Mouse (Mus musculus): ENCODE measurements at regions not wholly inside any gene's neighbourhood (a gene's known extent, or its start where the extent isn't known, plus 50 kb on each side); places are given as distances from the start of the nearest gene placed in this dataset.
A peak's percentile ranks its signal among the peaks of the same experiment; 100 is the strongest.

DNA sequence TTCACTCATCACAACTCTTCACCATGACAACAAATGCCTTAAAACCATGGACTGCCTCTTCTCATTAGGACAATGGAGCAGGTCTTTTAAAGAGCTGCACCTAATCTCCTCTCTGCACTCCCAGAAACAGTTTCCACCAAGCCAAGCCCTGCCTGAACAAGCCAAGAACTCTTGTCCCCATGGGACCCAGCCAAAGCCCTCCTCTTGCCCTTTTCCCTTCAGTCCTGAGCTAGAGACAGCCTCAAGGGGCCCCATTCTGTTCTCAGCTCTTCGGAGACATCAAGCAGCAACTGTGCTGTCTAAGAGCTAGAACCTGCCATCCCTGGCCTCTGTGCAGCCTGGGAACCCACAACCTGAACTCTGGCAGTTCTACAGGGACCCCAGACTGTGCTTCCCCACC is 345.0 kb upstream of the Irak1bp1 start:
- ATAC-seq (ENCODE audit: low FRiP score, low read depth), result no peak
- Histone ChIP-seq H3K4me2 (replicated peaks) (no peak overlapping the region), H3K4me1 (no peaks in the 10 kb centered on the region), H3K27me3 (replicated peaks) (no peaks in the 10 kb centered on the region), H3K27ac (no peak overlapping the region), H3K9me3 (no peaks in the 10 kb centered on the region), H3K36me3 (no peaks in the 10 kb centered on the region), H3K9ac (no peak overlapping the region), H3K4me3 (no peak overlapping the region)
- WGBS, result 87% methylated on average over 1 of the region's 1 CpGs

DNA sequence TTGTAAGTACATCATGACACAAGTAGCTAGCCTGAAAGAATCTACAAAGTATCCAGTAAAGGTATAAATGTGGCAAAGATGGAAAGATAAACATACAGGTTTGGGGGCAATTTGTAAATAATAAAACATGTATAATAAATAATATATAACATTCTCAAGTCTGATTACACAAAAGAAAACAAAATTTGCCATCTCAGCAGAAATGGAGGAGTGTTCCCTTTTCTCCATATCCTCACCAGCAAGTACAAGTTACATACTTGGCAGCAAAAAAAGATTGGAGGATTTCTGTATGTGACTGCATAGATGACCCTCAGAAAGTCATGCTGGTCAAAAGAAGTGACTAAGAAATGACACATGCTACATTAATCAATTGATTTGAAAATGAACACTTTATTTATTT is 335.9 kb upstream of the Irak1bp1 start:
- Histone ChIP-seq H3K36me3 (no peaks in the 10 kb centered on the region), H3K4me2 (replicated peaks) (no peak overlapping the region), H3K27me3 (replicated peaks) (no peaks in the 10 kb centered on the region), H3K9ac (no peak overlapping the region), H3K27ac (no peak overlapping the region), H3K4me3 (no peak overlapping the region), H3K9me3 (no peaks in the 10 kb centered on the region), H3K4me1 (no peaks in the 10 kb centered on the region)
- no peak for ATAC-seq (ENCODE audit: low FRiP score, low read depth)

DNA sequence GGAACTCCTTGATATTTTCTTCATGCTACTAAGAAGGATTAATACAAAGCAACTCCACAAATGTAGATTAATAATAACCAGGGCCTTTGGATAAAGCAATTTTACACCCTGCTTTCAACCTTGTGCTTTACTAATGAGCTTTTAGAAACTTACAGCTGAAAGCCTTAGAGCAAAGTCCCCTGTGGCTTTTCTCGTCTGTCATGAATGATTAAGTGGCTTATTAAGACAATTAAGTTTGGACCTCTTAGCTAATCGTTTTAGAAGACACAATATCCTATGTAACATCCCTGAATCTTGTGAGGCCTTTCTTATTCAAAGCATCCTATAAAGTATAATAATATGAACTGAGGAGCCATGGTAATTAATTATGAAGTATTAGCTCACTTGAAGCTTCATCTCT is 319.3 kb upstream of the Irak1bp1 start:
- H3K36me3 ChIP-seq, result no peaks in the 10 kb centered on the region
- 50% methylated on average over 2 of the region's 2 CpGs for WGBS
- H3K4me1 ChIP-seq, result no peaks in the 10 kb centered on the region
- H3K4me3 ChIP-seq, result no peak overlapping the region
- H3K9me3 ChIP-seq, result no peaks in the 10 kb centered on the region
- H3K9ac ChIP-seq, result no peak overlapping the region
- no peak for ATAC-seq (ENCODE audit: low FRiP score, low read depth)
- no peak overlapping the region for H3K27ac ChIP-seq
- H3K27me3 ChIP-seq (replicated peaks), result no peaks in the 10 kb centered on the region
- H3K4me2 ChIP-seq (replicated peaks), result no peak overlapping the region

GRCm38 (mm10) chr9:82518993-82519392 is 310.3 kb upstream of the Irak1bp1 start:
- H3K27me3 ChIP-seq (replicated peaks), result no peaks in the 10 kb centered on the region
- 24% methylated on average over 1 of the region's 1 CpGs for WGBS

DNA sequence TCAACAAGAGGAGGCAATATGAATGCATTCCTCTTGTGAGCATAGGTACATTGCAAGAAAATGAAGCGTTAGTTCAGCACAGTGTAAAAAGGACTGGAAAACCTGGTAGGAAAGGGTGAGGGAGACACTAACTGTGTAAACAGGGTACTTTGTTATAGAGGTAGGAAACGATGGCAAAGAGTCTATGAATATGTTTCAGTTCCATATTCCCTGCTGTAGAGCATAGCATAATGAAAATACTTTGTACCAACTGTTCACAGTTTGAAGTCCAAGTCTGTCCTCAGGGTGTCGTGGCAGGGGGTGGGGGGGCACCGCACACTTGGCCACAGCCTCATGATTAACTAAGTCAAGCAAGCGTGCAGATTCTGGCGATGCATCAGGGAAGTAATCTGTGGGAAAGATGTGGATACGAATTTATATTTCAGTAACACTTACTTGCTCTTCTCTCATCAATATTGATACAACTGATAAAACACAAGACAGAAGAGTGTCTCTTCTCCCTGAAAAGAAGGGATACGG is 301.4 kb upstream of the Irak1bp1 start:
- H3K9me3 ChIP-seq, result no peaks in the 10 kb centered on the region
- 80% methylated on average over 8 of the region's 8 CpGs for WGBS

More at GRCm38 (mm10) chr9:82518993-82519392, 310.3 kb upstream of the Irak1bp1 start:
- no peak for ATAC-seq (ENCODE audit: low FRiP score, low read depth)
- no peaks in the 10 kb centered on the region for H3K36me3 ChIP-seq
- H3K27ac ChIP-seq, result no peak overlapping the region
- H3K4me1 ChIP-seq, result no peaks in the 10 kb centered on the region
- no peak overlapping the region for H3K4me2 ChIP-seq (replicated peaks)
- no peak overlapping the region for H3K4me3 ChIP-seq
- H3K9me3 ChIP-seq, result no peaks in the 10 kb centered on the region
- no peak overlapping the region for H3K9ac ChIP-seq

DNA sequence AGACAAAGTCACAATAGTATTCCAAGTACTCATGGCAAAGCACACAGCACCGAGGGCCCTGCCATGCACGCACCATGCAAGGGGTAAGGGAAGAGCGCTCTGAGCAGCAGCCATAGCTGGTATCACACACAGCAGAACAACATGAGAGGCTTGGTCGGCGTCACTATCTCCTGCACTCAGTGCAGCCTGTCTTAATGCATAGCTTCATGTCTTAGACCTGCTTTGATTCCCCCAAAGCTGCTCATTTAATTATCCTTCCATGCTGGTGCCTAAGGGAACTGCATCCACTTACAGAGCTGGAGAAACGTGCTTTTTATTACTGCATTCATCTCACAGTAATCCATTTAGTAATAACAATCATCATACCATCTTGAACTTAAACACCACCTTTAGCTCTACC is 276.6 kb upstream of the Irak1bp1 start:
- WGBS, result 73% methylated on average over 6 of the region's 6 CpGs

More for the DNA sequence above, 301.4 kb upstream of the Irak1bp1 start:
- Histone ChIP-seq H3K4me2 (replicated peaks) (no peak overlapping the region), H3K27me3 (replicated peaks) (no peaks in the 10 kb centered on the region), H3K4me3 (no peak overlapping the region), H3K36me3 (no peaks in the 10 kb centered on the region), H3K27ac (no peak overlapping the region), H3K9ac (no peak overlapping the region), H3K4me1 (no peaks in the 10 kb centered on the region)
- ATAC-seq (ENCODE audit: low FRiP score, low read depth), result no peak

GRCm38 (mm10) chr9:82553213-82553612 is 276.1 kb upstream of the Irak1bp1 start:
- no peak overlapping the region for H3K4me3 ChIP-seq
- H3K9me3 ChIP-seq, result no peaks in the 10 kb centered on the region
- peak; percentile 60; the same call in 1 of the 2 replicates for ATAC-seq (ENCODE audit: low FRiP score, low read depth)
- no peaks in the 10 kb centered on the region for H3K27me3 ChIP-seq (replicated peaks)
- no peak overlapping the region for H3K27ac ChIP-seq
- no peaks in the 10 kb centered on the region for H3K4me1 ChIP-seq
- 27% methylated on average over 3 of the region's 3 CpGs for WGBS
- no peaks in the 10 kb centered on the region for H3K36me3 ChIP-seq
- no peak overlapping the region for H3K4me2 ChIP-seq (replicated peaks)
- H3K9ac ChIP-seq, result no peak overlapping the region

More for the DNA sequence above, 276.6 kb upstream of the Irak1bp1 start:
- no peaks in the 10 kb centered on the region for H3K36me3 ChIP-seq
- 0 out of 2 replicates have a peak, but pooled peaks have one; percentile 35 for ATAC-seq (ENCODE audit: low FRiP score, low read depth)
- H3K4me3 ChIP-seq, result no peak overlapping the region
- no peak overlapping the region for H3K9ac ChIP-seq
- H3K9me3 ChIP-seq, result no peaks in the 10 kb centered on the region
- H3K27me3 ChIP-seq (replicated peaks), result no peaks in the 10 kb centered on the region
- H3K27ac ChIP-seq, result no peak overlapping the region
- H3K4me2 ChIP-seq (replicated peaks), result no peak overlapping the region
- H3K4me1 ChIP-seq, result no peaks in the 10 kb centered on the region

DNA sequence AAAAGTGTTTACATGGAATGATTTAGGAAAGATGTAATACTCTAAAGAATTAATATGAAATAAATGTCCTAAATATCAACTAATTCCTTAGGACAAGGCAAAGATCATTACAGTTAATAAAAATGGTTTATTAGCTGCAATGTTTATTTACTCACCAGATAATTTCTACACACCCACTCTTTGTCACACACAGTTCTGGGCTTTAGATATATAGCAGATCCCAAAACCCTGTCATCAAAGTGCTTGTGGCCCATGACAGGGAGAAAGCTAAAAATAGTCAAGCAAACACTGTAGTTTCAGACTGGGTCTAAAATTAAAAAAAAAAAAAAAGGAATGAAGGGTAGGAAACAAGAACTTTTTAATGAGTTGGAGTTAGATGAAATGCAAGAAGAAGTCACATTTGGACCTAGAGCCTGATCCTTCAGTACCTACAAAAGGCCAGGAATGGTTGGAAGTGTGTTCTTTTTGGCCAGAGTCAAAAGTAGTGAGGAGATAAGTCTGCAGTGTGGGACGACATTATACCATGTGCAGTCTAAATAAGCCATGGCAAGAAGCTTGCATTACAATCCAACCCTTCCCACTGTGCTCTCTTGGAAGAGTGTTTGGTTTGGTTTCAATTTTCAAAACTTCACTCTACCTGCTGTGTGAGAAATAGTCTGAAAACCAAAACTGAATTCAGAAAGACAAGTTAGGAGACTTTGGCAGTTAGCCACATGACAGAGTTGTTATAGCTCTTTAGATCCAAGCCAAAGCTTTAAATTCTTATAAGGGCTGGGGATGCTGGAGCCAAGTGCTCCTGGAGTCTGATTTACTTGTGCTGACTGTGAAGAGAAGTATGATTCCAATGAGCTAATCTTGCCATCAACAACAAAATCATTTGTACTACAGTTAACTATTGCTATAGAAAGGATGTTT is 266.5 kb upstream of the Irak1bp1 start:
- WGBS, result 57% methylated on average over 1 of the region's 1 CpGs
- no peak for ATAC-seq (ENCODE audit: low FRiP score, low read depth)

GRCm38 (mm10) chr9:82581373-82582018 is 247.8 kb upstream of the Irak1bp1 start:
- H3K36me3 ChIP-seq, result no peaks in the 10 kb centered on the region
- H3K4me1 ChIP-seq, result no peaks in the 10 kb centered on the region
- 83% methylated on average over 4 of the region's 4 CpGs for WGBS
- H3K27ac ChIP-seq, result no peak overlapping the region
- no peaks in the 10 kb centered on the region for H3K27me3 ChIP-seq (replicated peaks)
- H3K9me3 ChIP-seq, result no peaks in the 10 kb centered on the region
- no peak overlapping the region for H3K9ac ChIP-seq
- ATAC-seq (ENCODE audit: low FRiP score, low read depth), result no peak
- no peak overlapping the region for H3K4me2 ChIP-seq (replicated peaks)
- no peak overlapping the region for H3K4me3 ChIP-seq

More for the DNA sequence above, 266.5 kb upstream of the Irak1bp1 start:
- Histone ChIP-seq H3K9ac (no peak overlapping the region), H3K4me2 (replicated peaks) (no peak overlapping the region), H3K4me3 (no peak overlapping the region), H3K4me1 (no peaks in the 10 kb centered on the region), H3K9me3 (no peaks in the 10 kb centered on the region), H3K27me3 (replicated peaks) (no peaks in the 10 kb centered on the region), H3K27ac (no peak overlapping the region), H3K36me3 (no peaks in the 10 kb centered on the region)

DNA sequence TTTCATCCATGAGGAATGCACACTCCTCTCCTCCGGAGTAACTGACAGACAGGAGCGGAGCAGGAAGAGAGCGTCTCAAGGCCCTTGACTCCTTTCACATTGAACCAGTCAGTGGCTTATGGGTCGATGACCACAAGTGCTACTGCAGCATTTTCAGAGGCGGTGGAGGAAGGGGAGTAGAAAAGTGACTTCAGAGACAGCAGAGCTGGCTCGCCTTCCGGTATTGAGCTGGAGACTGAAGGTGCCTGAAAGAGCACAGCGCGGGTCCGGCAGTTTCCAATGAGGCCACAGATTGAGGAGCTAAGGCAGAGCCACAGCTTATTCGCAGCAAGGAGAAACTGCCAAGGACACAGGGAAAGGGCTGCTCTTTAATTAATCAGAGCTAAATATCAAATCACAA is 220.2 kb upstream of the Irak1bp1 start:
- Histone ChIP-seq H3K9ac (no peak overlapping the region), H3K36me3 (no peaks in the 10 kb centered on the region), H3K4me1 (no peaks in the 10 kb centered on the region), H3K4me3 (no peak overlapping the region), H3K9me3 (no peaks in the 10 kb centered on the region), H3K27ac (no peak overlapping the region), H3K4me2 (replicated peaks) (no peak overlapping the region), H3K27me3 (replicated peaks) (no peaks in the 10 kb centered on the region)
- 79% methylated on average over 11 of the region's 11 CpGs for WGBS
- no peak for ATAC-seq (ENCODE audit: low FRiP score, low read depth)

DNA sequence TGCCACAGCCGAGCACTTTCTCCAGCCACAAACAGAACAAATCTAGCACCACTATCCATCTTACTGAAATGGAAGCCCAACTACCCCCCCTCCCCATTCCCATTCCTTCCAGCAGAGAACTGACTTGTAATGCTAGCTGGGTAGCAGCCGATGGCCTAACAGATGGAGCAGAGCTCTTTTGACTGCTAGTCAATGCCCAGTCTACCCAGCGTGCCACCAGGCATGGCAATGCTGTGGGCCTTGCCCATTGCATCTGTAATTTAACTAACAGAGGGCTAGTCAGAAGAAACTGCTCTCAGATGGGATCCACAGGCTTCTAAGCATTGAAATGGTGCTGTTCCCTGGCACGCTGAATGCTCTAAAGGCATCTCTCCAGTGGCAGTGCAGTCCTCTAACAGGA is 219.4 kb upstream of the Irak1bp1 start:
- no peak overlapping the region for H3K4me3 ChIP-seq
- no peaks in the 10 kb centered on the region for H3K27me3 ChIP-seq (replicated peaks)
- no peak overlapping the region for H3K4me2 ChIP-seq (replicated peaks)
- no peaks in the 10 kb centered on the region for H3K36me3 ChIP-seq
- 84% methylated on average over 4 of the region's 4 CpGs for WGBS
- no peak overlapping the region for H3K9ac ChIP-seq
- H3K9me3 ChIP-seq, result no peaks in the 10 kb centered on the region
- H3K4me1 ChIP-seq, result no peaks in the 10 kb centered on the region
- H3K27ac ChIP-seq, result no peak overlapping the region
- ATAC-seq (ENCODE audit: low FRiP score, low read depth), result no peak

DNA sequence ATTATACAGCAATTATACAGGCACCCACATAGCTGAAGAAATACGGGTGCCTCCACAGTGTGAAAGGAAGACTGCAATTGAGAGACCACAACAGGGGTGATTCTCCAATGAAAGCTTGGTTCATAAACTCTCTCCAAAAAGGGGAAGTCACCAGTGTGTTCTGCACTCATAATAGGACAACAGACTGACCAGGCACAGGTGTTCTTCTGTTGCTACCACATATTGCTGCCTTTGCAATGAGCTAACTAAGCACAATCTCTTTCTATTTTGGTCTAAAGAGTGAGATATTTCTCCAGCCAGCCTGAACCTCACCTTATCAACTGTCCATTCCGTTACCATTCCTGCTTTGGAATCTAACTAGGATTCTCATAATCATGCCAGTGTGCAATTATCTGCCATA is 216.8 kb upstream of the Irak1bp1 start:
- ATAC-seq (ENCODE audit: low FRiP score, low read depth), result no peak
- H3K27ac ChIP-seq, result no peak overlapping the region
- H3K4me3 ChIP-seq, result no peak overlapping the region
- H3K4me1 ChIP-seq, result no peaks in the 10 kb centered on the region
- H3K4me2 ChIP-seq (replicated peaks), result no peak overlapping the region
- H3K36me3 ChIP-seq, result no peaks in the 10 kb centered on the region
- H3K9ac ChIP-seq, result no peak overlapping the region
- H3K9me3 ChIP-seq, result peaks cover 6% of the 10 kb centered on the region; the same call in 1 of the 2 replicates
- no peaks in the 10 kb centered on the region for H3K27me3 ChIP-seq (replicated peaks)
- 81% methylated on average over 2 of the region's 2 CpGs for WGBS
